Mouse (Mus musculus): ENCODE measurements around the gene Rgs3. TPM values are rescaled to one million over a fixed set of nuclear protein-coding genes. Genes with fewer than 3 reads are reported as not detected.

The Rgs3 gene
- total RNA-seq, 2 experiments from 2014 or later, result 28.2 to 32.3 TPM

- intact Hi-C loops (cut with DNase I), result loop anchor here (10.0 kb wide), 1 partner anchor 416 kb away; no protein-coding TSS in a partner anchor
- DNase-seq (ENCODE audit: low spot score in 2 of 2), result no peak
These were observed 138.9 kb downstream of the Rgs3 start for GRCm38 (mm10) chr4:62698521-62698920.

- intact Hi-C loops (cut with DNase I), result loop anchor here (10.0 kb wide), 1 partner anchor 415 kb away; no protein-coding TSS in a partner anchor
- peak; percentile 89 to 91 for DNase-seq (ENCODE audit: low spot score in 2 of 2)
These were observed 139.7 kb downstream of the Rgs3 start for GRCm38 (mm10) chr4:62699191-62699812.

- DNase-seq (ENCODE audit: low spot score in 2 of 2), result no peak
- intact Hi-C loops (cut with DNase I), result no loop called here
These were observed 140.8 kb downstream of the Rgs3 start for GRCm38 (mm10) chr4:62700426-62700825.

- no peak for DNase-seq (ENCODE audit: low spot score in 2 of 2)
- intact Hi-C loops (cut with DNase I), result no loop called here
These were observed 143.5 kb downstream of the Rgs3 start for GRCm38 (mm10) chr4:62703151-62703550.

DNA sequence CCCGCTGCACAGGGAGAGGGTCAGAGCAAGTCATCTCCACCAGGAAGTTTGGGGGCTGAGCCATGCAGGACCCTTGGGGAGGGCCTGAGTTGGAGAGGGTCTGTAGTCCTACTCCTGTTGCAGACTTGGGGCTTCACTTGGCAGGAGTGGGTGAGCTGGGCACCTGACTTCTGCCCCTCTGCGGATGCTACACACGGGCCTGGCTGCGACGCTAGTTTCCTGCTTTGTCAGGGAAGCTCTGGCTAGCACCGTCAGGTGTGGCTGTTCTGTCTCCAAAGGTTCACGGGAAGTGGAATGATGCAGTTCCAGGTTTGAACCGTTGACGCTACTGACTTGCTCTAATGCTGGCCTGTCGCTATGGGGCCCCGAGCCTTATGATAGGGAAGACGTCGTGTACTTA is 144.6 kb downstream of the Rgs3 start:
- no peak for DNase-seq (ENCODE audit: low spot score in 2 of 2)
- intact Hi-C loops (cut with DNase I), result no loop called here

DNA sequence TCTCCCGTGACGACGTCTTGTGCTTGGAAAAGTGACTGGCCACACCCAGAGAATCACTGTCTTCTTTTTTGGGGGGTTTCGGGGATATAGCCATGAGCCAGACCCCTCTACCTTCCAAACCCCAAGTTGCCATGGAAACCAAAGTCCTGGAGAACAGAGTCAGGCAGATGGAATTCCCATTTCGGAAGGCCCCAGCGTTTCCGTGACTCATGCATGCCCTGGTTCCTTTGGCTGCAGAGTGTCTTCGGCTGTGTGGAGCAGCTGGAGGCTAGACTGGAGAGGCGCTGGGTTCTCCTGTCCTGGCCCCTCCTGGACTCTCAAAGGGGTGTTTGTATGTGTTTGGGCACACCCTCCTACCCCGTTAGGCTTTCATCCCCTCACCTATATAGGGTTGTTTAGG is 145.4 kb downstream of the Rgs3 start:
- intact Hi-C loops (cut with DNase I), result no loop called here
- DNase-seq (ENCODE audit: low spot score in 2 of 2), result no peak

DNA sequence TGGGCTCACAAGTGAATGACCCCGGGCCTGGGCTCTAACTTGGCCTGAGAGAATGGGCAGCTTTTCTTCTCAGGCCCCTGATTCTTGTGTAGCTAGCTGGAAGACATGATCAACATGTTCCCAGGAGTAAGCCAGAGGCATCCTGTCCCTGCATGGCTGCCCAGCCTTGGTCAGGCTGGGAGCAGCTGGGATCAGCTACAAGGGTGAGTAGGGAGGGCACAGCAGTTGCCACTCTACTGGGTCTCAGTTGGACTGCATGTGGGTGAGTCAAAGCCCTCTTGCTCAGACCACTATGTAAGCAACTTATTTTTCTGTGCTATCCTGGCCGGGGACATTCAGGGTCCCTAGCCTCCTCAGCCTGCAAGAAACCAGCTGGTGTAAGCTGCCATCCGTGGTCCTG is 146.1 kb downstream of the Rgs3 start:
- no peak for DNase-seq (ENCODE audit: low spot score in 2 of 2)
- intact Hi-C loops (cut with DNase I), result no loop called here

DNA sequence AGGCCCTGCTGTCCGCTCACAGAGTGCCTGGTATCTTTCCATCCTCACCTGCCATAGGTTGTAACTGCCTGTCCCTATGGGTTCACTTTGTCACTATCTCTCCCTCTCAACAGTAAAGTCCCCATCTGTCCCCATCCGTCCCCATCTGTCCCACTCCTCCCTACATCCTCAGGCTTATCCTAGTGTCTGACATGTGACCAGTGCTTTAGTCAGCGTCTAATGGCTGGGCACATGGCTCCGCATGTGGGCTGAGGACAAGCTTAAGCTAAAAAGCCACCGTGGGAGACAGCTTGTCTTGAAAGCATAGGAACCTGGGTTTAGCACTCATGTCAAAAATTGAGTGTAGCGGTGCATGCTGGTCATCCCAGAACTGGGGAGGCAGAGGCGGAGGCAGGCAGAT is 148.4 kb downstream of the Rgs3 start:
- intact Hi-C loops (cut with DNase I), result no loop called here

GRCm38 (mm10) chr4:62708994-62709393 is 149.3 kb downstream of the Rgs3 start:
- intact Hi-C loops (cut with DNase I), result no loop called here
- no peak for DNase-seq (ENCODE audit: low spot score in 2 of 2)

More for the DNA sequence above, 148.4 kb downstream of the Rgs3 start:
- no peak for DNase-seq (ENCODE audit: low spot score in 2 of 2)

DNA sequence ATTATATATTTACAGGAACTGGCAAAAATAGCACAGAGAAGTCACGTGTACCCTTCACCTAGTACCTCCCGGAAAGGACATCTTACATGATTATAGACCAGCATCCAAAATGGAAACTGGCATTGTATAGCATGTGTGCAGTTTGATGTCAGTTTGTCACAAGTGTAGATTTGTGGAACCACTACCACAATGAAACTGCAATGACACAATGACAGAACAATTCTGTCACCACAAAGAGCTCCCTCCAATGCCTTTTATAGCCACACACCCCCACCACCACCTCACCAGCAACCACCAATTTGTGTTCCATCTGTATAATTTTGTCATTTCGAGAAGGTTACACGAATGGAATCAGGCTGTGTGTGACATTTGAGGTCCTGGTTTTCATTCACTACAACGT is 149.8 kb downstream of the Rgs3 start:
- intact Hi-C loops (cut with DNase I), result no loop called here
- no peak for DNase-seq (ENCODE audit: low spot score in 2 of 2)

- intact Hi-C loops (cut with DNase I), result no loop called here
- DNase-seq (ENCODE audit: low spot score in 2 of 2), result no peak
These were observed 151.5 kb downstream of the Rgs3 start for GRCm38 (mm10) chr4:62711159-62711558.

DNA sequence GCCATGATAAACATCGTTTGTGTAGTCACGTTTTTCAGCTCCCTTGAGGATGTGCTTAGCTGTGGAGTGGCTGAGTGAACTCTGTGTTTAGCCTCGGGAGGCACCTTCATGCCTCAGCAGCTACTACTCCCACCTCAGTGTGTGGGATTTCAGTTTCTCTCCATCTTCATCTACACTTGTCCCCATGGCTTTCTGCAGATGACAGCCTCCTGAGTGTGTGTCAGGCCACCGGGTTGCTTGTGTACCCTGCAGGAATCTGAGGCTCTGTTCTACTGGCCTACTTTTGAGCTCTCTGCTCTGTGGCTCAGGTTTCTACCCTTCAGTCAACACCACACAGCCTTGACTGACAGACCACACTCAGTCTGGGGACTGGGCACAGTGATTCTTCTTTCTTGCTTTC is 151.9 kb downstream of the Rgs3 start:
- intact Hi-C loops (cut with DNase I), result no loop called here
- DNase-seq (ENCODE audit: low spot score in 2 of 2), result no peak

GRCm38 (mm10) chr4:62720861-62721260 is 161.2 kb downstream of the Rgs3 start:
- intact Hi-C loops (cut with DNase I), result no loop called here

DNA sequence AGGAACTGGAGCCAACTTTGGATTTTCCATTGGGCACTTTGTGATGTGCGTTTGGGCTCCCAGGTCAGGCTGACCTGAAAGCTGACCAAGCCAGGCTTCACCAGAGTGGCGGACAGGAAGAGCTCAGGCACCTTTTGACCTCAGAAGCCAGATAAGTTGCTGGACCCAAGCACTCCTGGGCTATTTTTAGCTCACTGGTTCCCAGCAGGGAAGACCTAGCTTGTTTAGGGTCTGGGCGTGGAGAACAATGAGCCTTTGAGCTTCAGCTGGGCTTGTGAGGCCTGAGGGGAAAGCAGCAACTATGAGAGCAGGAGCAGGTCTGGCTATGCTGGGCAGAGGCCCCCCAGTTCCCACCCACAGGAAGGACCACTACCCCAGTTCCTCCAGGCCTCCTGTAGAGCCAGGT is 162.4 kb downstream of the Rgs3 start:
- intact Hi-C loops (cut with DNase I), result no loop called here
- no peak for DNase-seq (ENCODE audit: low spot score in 2 of 2)

More at GRCm38 (mm10) chr4:62720861-62721260, 161.2 kb downstream of the Rgs3 start:
- no peak for DNase-seq (ENCODE audit: low spot score in 2 of 2)

DNA sequence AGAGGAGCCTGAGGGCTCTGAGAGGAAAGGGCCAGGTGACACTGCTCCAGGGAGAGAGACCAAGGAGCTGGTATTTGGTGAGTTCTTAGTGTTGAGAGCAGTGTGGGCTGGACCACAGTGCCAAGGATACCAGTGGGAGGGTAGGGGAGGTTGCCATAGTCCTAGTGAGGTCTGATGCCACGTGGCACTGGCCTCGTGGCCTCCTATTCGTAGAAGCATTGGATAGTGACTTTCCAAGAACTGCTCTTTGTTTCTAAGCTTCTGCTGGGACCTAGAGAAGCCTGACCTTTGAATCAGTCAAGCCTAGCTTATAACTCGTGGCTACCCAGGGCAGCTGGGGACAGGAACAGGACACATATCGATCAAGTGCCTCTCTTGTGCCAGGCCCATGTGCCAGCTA is 164.1 kb downstream of the Rgs3 start:
- intact Hi-C loops (cut with DNase I), result no loop called here

DNA sequence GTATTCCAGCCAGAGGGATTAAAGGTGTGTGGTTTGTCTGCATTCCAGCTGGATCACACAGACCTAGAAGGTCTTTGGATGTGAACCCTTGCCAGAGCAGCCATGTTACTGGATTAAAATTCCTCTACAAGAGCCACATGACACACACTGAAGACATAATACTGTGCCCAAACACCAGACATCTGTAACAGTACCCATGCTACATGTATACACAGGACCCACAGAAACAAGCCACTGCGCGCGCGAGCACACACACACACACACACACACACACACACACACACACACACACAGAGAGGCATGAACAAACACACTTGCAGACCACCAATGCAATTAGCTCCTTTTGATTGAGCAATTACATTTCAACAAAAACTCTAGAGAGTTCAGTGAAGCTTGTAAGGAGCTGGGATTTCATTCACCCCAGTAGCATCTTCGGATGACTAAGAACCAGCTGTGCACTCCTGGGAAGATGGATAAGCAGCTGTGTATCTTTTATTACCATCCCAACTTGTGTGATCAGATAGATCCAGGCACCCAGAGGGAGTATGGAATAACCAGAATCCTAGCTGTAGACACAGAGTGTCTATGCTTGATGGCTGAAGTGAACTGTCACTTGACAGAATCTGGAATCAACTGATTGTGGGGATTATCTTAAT is 166.8 kb downstream of the Rgs3 start:
- intact Hi-C loops (cut with DNase I), result no loop called here

More for the DNA sequence above, 164.1 kb downstream of the Rgs3 start:
- DNase-seq (ENCODE audit: low spot score in 2 of 2), result no peak

DNA sequence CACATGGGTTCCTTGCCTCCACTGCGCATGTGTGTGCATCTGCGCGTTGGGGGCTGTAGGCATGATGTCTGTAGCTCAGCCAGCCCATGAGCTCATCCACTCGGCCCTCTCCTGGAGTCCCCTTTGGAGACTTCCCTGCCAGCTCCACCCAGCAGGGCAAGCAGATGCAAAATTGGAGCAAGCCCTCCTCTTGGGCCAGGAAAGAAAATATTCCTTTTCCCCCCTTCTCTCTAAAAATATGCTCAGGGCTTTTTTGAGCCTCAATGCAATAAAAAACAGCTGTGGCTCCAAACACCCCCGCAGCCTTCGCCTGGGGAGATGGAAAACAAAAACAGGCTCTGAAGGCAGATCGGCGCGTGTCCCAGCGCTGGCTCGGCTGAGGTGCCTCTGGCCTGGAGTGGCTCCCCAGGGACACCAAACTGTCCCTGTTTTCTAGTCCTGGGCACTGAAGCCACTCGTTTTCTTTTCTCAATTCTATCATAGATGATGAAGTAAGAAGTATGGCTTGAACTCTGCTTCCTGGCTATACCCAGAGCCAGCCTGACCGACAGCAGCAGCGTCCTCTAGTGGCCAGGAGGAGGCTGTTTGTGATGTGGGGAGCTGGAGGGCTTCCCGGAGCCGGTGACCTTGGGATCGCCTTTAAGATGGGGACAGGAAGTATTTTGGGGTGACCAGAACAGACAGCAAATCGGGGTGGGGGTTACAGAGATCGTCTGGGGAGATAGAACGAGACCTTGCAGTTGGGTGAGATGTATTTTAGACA is 168.1 kb downstream of the Rgs3 start:
- DNase-seq (ENCODE audit: low spot score in 2 of 2), result peak; percentile 43 to 58
- intact Hi-C loops (cut with DNase I), result no loop called here

More for the DNA sequence above, 166.8 kb downstream of the Rgs3 start:
- DNase-seq (ENCODE audit: low spot score in 2 of 2), result no peak

GRCm38 (mm10) chr4:62728471-62728870 is 168.8 kb downstream of the Rgs3 start:
- intact Hi-C loops (cut with DNase I), result no loop called here
- DNase-seq (ENCODE audit: low spot score in 2 of 2), result no peak

DNA sequence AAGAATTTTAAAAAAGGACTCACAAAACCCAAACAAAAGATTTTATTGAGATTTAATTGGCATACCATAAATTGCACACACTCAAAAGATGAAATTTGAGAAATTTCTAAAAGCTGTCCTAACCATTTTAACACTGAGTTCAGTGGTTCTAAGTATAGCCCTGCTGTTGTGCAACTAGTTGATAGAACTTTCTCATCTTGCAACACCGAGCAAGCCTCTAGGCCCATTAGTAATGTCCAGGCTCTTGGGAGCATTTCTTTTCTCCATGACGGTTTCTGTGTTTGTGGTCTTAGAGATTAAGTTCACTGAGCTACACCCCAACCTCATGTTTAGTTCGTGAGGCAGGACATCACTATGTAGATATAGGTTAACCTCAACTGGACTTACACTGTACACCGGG is 169.5 kb downstream of the Rgs3 start:
- no peak for DNase-seq (ENCODE audit: low spot score in 2 of 2)
- intact Hi-C loops (cut with DNase I), result no loop called here

- intact Hi-C loops (cut with DNase I), result no loop called here
These were observed 170.3 kb downstream of the Rgs3 start for GRCm38 (mm10) chr4:62729941-62730340.

GRCm38 (mm10) chr4:62730861-62731260 is 171.2 kb downstream of the Rgs3 start:
- intact Hi-C loops (cut with DNase I), result no loop called here
- no peak for DNase-seq (ENCODE audit: low spot score in 2 of 2)

More at GRCm38 (mm10) chr4:62729941-62730340, 170.3 kb downstream of the Rgs3 start:
- no peak for DNase-seq (ENCODE audit: low spot score in 2 of 2)

All from left cerebral cortex, postnatal 36 days (tissue).